Mouse (Mus musculus): ENCODE data around the gene Hnrnpf. TPM values are rescaled to one million over a fixed set of nuclear protein-coding genes. Genes with fewer than 3 reads are reported as not detected.

The Hnrnpf gene
- polyA plus RNA-seq, 1 experiment, result 316 TPM

GRCm38 (mm10) chr6:117916737-117917426 is 16.8 kb downstream of the Hnrnpf start:
- H3K27me3 ChIP-seq (ENCODE audit: control insufficient read depth, insufficient read depth, low read length), result no peaks in the 10 kb centered on the region
- H3K27ac ChIP-seq (ENCODE audit: control insufficient read depth, insufficient read depth, low read length), result peak overlapping the region; percentile 90
- DNase-seq, result peak; percentile 90
- peaks cover 34% of the 10 kb centered on the region for H3K36me3 ChIP-seq (ENCODE audit: control insufficient read depth, insufficient read depth, low read length)
- TF ChIP-seq POLR2A (IDR thresholded peaks at IDR 0.05; ENCODE audit: control insufficient read depth, extremely low read depth, insufficient read depth, low read length, poor library complexity), result peak; percentile 84
- TF ChIP-seq CTCF (IDR thresholded peaks at IDR 0.05; ENCODE audit: borderline replicate concordance, control insufficient read depth, extremely low read depth, insufficient read depth, low read length, poor library complexity), result peak; percentile 29; the same call in 1 of the 2 replicates
- H3K4me1 ChIP-seq (replicated peaks; ENCODE audit: control insufficient read depth, insufficient read depth, low read length), result peaks cover 5% of the 10 kb centered on the region
- under 1% methylated on average over 62 of the region's 62 CpGs for WGBS
- H3K4me3 ChIP-seq (ENCODE audit: control insufficient read depth, insufficient read depth, low read length), result peak overlapping the region; percentile 71

GRCm38 (mm10) chr6:117917576-117917975 is 17.5 kb downstream of the Hnrnpf start:
- peaks cover 39% of the 10 kb centered on the region for H3K36me3 ChIP-seq (ENCODE audit: control insufficient read depth, insufficient read depth, low read length)
- peak overlapping the region; percentile 71 for H3K4me3 ChIP-seq (ENCODE audit: control insufficient read depth, insufficient read depth, low read length)
- H3K27ac ChIP-seq (ENCODE audit: control insufficient read depth, insufficient read depth, low read length), result peak overlapping the region; percentile 90
- TF ChIP-seq POLR2A (IDR thresholded peaks at IDR 0.05; ENCODE audit: control insufficient read depth, extremely low read depth, insufficient read depth, low read length, poor library complexity), result no peak; the same call in 1 of the 2 replicates
- TF ChIP-seq CTCF (IDR thresholded peaks at IDR 0.05; ENCODE audit: borderline replicate concordance, control insufficient read depth, extremely low read depth, insufficient read depth, low read length, poor library complexity), result no peak
- H3K4me1 ChIP-seq (replicated peaks; ENCODE audit: control insufficient read depth, insufficient read depth, low read length), result peaks cover 5% of the 10 kb centered on the region
- DNase-seq, result peak; percentile 77
- no peaks in the 10 kb centered on the region for H3K27me3 ChIP-seq (ENCODE audit: control insufficient read depth, insufficient read depth, low read length)
- WGBS, result under 1% methylated on average over 21 of the region's 21 CpGs

- peak overlapping the region; percentile 90 for H3K27ac ChIP-seq (ENCODE audit: control insufficient read depth, insufficient read depth, low read length)
- peak overlapping the region; percentile 71; the same call in 1 of the 2 replicates for H3K4me3 ChIP-seq (ENCODE audit: control insufficient read depth, insufficient read depth, low read length)
- TF ChIP-seq POLR2A (IDR thresholded peaks at IDR 0.05; ENCODE audit: control insufficient read depth, extremely low read depth, insufficient read depth, low read length, poor library complexity) (no peak), CTCF (IDR thresholded peaks at IDR 0.05; ENCODE audit: borderline replicate concordance, control insufficient read depth, extremely low read depth, insufficient read depth, low read length, poor library complexity) (no peak)
- peaks cover 44% of the 10 kb centered on the region for H3K36me3 ChIP-seq (ENCODE audit: control insufficient read depth, insufficient read depth, low read length)
- H3K27me3 ChIP-seq (ENCODE audit: control insufficient read depth, insufficient read depth, low read length), result no peaks in the 10 kb centered on the region
- H3K4me1 ChIP-seq (replicated peaks; ENCODE audit: control insufficient read depth, insufficient read depth, low read length), result peaks cover 5% of the 10 kb centered on the region
- 3% methylated on average over 5 of the region's 5 CpGs for WGBS
- no peak for DNase-seq
These were observed 17.9 kb downstream of the Hnrnpf start for GRCm38 (mm10) chr6:117918043-117918442.

- 36% methylated on average over 3 of the region's 3 CpGs for WGBS
These were observed 20.8 kb downstream of the Hnrnpf start for GRCm38 (mm10) chr6:117920659-117921640.

GRCm38 (mm10) chr6:117922041-117922440 is 21.9 kb downstream of the Hnrnpf start:
- TF ChIP-seq CTCF (IDR thresholded peaks at IDR 0.05; ENCODE audit: borderline replicate concordance, control insufficient read depth, extremely low read depth, insufficient read depth, low read length, poor library complexity) (no peak), POLR2A (IDR thresholded peaks at IDR 0.05; ENCODE audit: control insufficient read depth, extremely low read depth, insufficient read depth, low read length, poor library complexity) (no peak)
- WGBS, result 92% methylated on average over 3 of the region's 3 CpGs
- H3K27ac ChIP-seq (ENCODE audit: control insufficient read depth, insufficient read depth, low read length), result no peak overlapping the region
- peaks cover 66% of the 10 kb centered on the region for H3K36me3 ChIP-seq (ENCODE audit: control insufficient read depth, insufficient read depth, low read length)
- no peaks in the 10 kb centered on the region for H3K4me1 ChIP-seq (replicated peaks; ENCODE audit: control insufficient read depth, insufficient read depth, low read length)
- DNase-seq, result no peak
- H3K27me3 ChIP-seq (ENCODE audit: control insufficient read depth, insufficient read depth, low read length), result no peaks in the 10 kb centered on the region
- no peak overlapping the region for H3K4me3 ChIP-seq (ENCODE audit: control insufficient read depth, insufficient read depth, low read length)

More at GRCm38 (mm10) chr6:117920659-117921640, 20.8 kb downstream of the Hnrnpf start:
- H3K27me3 ChIP-seq (ENCODE audit: control insufficient read depth, insufficient read depth, low read length), result no peaks in the 10 kb centered on the region
- peaks cover 4% of the 10 kb centered on the region for H3K4me1 ChIP-seq (replicated peaks; ENCODE audit: control insufficient read depth, insufficient read depth, low read length)
- TF ChIP-seq POLR2A (IDR thresholded peaks at IDR 0.05; ENCODE audit: control insufficient read depth, extremely low read depth, insufficient read depth, low read length, poor library complexity) (no peak), CTCF (IDR thresholded peaks at IDR 0.05; ENCODE audit: borderline replicate concordance, control insufficient read depth, extremely low read depth, insufficient read depth, low read length, poor library complexity) (no peak)
- DNase-seq, result no peak
- peaks cover 55% of the 10 kb centered on the region for H3K36me3 ChIP-seq (ENCODE audit: control insufficient read depth, insufficient read depth, low read length)
- no peak overlapping the region for H3K27ac ChIP-seq (ENCODE audit: control insufficient read depth, insufficient read depth, low read length)
- no peak overlapping the region for H3K4me3 ChIP-seq (ENCODE audit: control insufficient read depth, insufficient read depth, low read length)

GRCm38 (mm10) chr6:117926871-117927491 is 26.9 kb downstream of the Hnrnpf start:
- H3K36me3 ChIP-seq (ENCODE audit: control insufficient read depth, insufficient read depth, low read length), result peaks cover 42% of the 10 kb centered on the region

More at GRCm38 (mm10) chr6:117926871-117927491, 26.9 kb downstream of the Hnrnpf start:
- Histone ChIP-seq H3K27me3 (ENCODE audit: control insufficient read depth, insufficient read depth, low read length) (no peaks in the 10 kb centered on the region), H3K4me1 (replicated peaks; ENCODE audit: control insufficient read depth, insufficient read depth, low read length) (no peaks in the 10 kb centered on the region), H3K27ac (ENCODE audit: control insufficient read depth, insufficient read depth, low read length) (no peak overlapping the region), H3K4me3 (ENCODE audit: control insufficient read depth, insufficient read depth, low read length) (no peak overlapping the region)
- no peak for DNase-seq
- no peak for TF ChIP-seq POLR2A (IDR thresholded peaks at IDR 0.05; ENCODE audit: control insufficient read depth, extremely low read depth, insufficient read depth, low read length, poor library complexity)
- TF ChIP-seq CTCF (IDR thresholded peaks at IDR 0.05; ENCODE audit: borderline replicate concordance, control insufficient read depth, extremely low read depth, insufficient read depth, low read length, poor library complexity), result no peak
- WGBS, result 76% methylated on average over 4 of the region's 4 CpGs

All from thymus, adult 2 months (tissue).